Mouse (Mus musculus) testis, adult 2 months (tissue): ENCODE results near the gene Stox2.

ENCODE experiments used
- CTCF ChIP-seq: fragments of 200-500 bp; IDR thresholded peaks from 2 replicates; pipeline ENCODE4 v1.5.1; 2012; ENCODE audit warnings: low read depth, mild to moderate bottlenecking, inconsistent platforms, low read length, moderate library complexity; ENCODE audit not compliant: control insufficient read depth, insufficient read depth, insufficient replicate concordance
- POLR2A ChIP-seq: fragments of 200-500 bp; IDR thresholded peaks from 2 replicates; pipeline ENCODE4 v1.6.1; 2012; ENCODE audit warnings: low read depth, mild to moderate bottlenecking, inconsistent platforms, low read length, moderate library complexity; ENCODE audit not compliant: control insufficient read depth

- no peak for TF ChIP-seq POLR2A
- TF ChIP-seq CTCF, result no peak
Measured at GRCm38 (mm10) chr8:47345085-47345771, 100.9 kb downstream of the Stox2 start.
